In the genomic region with DNA sequence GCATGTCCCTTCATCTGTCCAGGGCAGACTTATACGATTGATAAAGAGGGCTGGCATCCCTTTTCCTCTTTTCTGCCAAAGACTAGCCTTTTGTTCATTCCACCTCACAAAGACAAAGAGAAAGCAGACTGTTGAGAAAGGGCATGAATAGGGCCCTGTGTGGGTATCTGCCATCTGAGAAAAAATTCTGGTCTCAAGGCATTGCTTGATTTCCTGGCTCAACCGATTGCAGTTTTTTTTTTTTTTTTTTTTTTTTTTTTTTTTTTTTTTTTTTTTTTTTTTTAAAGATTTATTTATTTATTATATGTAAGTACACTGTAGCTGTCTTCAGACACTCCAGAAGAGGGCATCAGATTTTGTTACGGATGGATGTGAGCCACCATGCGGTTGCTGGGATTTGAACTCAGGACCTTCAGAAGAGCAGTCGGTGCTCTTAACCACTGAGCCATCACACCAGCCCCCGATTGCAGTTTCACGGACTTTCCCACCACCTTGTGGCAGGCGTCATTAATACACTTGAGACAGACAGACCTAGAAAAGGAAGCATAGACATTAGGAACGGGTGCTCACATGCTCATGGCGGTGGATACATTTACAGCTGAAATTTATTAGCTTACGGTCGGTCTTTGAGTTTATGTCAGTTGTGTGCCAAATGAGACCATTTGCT, we compare ENCODE assay signal across 9 mouse cellular contexts. TPM values are rescaled to one million over a fixed set of nuclear protein-coding genes. Genes with fewer than 3 reads are reported as not detected.
A peak's percentile ranks its signal among the peaks of the same experiment; 100 is the strongest.
DNase-seq lines count a peak whose midpoint lies in the region; ATAC-seq and TF ChIP-seq lines count a peak whose summit lies in the region.
"Not testable (repeated sequence)": the region's sequence is repeated elsewhere in the genome, so short reads cannot be mapped to it uniquely, and the experiment has no call there.
"Had no signal": no experiment of that assay in that cellular context is flagged by ENCODE, and none has a peak within 500 bp of the region (broad histone marks: within the 10 kb centered on the region; RNA-seq: fewer than 3 reads in every experiment).

No protein-coding gene starts in this region.

- peak overlapping the region; percentile 88 for H3K4me3 ChIP-seq in forebrain, embryonic 10.5 days
- peak overlapping the region; percentile 98 for H3K4me3 ChIP-seq in midbrain, postnatal 0 days (ENCODE audit: low read depth, low read length)

- H3K36me3 ChIP-seq in forebrain, embryonic 10.5 days (replicated peaks), result peaks cover 22% of the 10 kb centered on the region
- not testable (repeated sequence) for H3K36me3 ChIP-seq in midbrain, postnatal 0 days (ENCODE audit: insufficient read depth, low read length)

- H3K4me1 ChIP-seq in forebrain, embryonic 10.5 days, result peaks cover 20% of the 10 kb centered on the region
- not testable (repeated sequence) for H3K4me1 ChIP-seq in midbrain, postnatal 0 days (ENCODE audit: insufficient read depth, low read length)

- intact Hi-C loops in heart, postnatal 14 days (cut with DNase I), result not testable (repeated sequence)

- H3K9ac ChIP-seq in midbrain, postnatal 0 days (replicated peaks; ENCODE audit: low read length, poor library complexity, severe bottlenecking), result peak overlapping the region; percentile 86; the same call in 1 of the 2 replicates

- H3K4me2 ChIP-seq in midbrain, postnatal 0 days (ENCODE audit: low read depth, low read length, poor library complexity, severe bottlenecking), result peak overlapping the region; percentile 99

- not testable (repeated sequence) for H3K9me3 ChIP-seq in forebrain, embryonic 10.5 days; midbrain, postnatal 0 days (ENCODE audit: low read length)

- not testable (repeated sequence) for ATAC-seq in midbrain, postnatal 0 days (ENCODE audit: low FRiP score)

- DNase-seq in CD8-positive naive resting alpha-beta T cell, adult 2 months (ENCODE audit: low read depth in 2 of 2, low spot score in 2 of 2), result peak; percentile 60 to 76
- peak; percentile 78 for DNase-seq in c-Kit-positive CD71-negative TER-119-negative erythroid progenitor cells, embryonic 14.5 days (ENCODE audit: low read depth)
- DNase-seq in forebrain, embryonic 10.5 days (ENCODE audit: extremely low spot score, low spot score); midbrain, postnatal 0 days (ENCODE audit: low spot score): not testable (repeated sequence)
- peak; percentile 44 to 64 for DNase-seq in heart, postnatal 14 days
- DNase-seq in kidney, postnatal 10 days, result peak; percentile 78
- DNase-seq in lung, adult 18-20 months, result peak; percentile 37 to 47
- DNase-seq in testis, postnatal 10 days (ENCODE audit: low spot score), result peak; percentile 75

- not testable (repeated sequence) for H3K27ac ChIP-seq in forebrain, embryonic 10.5 days; midbrain, postnatal 0 days (ENCODE audit: low read depth, low read length)

- 67% methylated on average over 12 of the region's 12 CpGs for WGBS in forebrain, embryonic 10.5 days
- 57% methylated on average over 10 of the region's 12 CpGs for WGBS in midbrain, postnatal 0 days

- not testable (repeated sequence) for H3K27me3 ChIP-seq in forebrain, embryonic 10.5 days (ENCODE audit: poor library complexity, severe bottlenecking); midbrain, postnatal 0 days (ENCODE audit: insufficient read depth, low read length)

- peak; percentile 35; the same call in 1 of the 2 replicates for TF ChIP-seq CTCF in midbrain, postnatal 0 days (IDR thresholded peaks at IDR 0.05)

RNA-seq across cellular contexts. Expression of a gene that starts 1.3 kb away (rescaled TPM):
- 15.9 and 17.9 TPM in 2 replicates for polyA plus RNA-seq in forebrain, embryonic 10.5 days (2016; fragmentation: Nextera tagmentation; extraction: Ambion mirVana)
- 10 to 100 TPM; 12.7 to 13.4 TPM for total RNA-seq in heart, postnatal 14 days (2021)
- 34.4 and 47.8 TPM in 2 replicates for total RNA-seq in midbrain, postnatal 0 days (2014; rRNA removed)
- polyA plus RNA-seq in midbrain, postnatal 0 days (2015; fragmentation: Nextera tagmentation; extraction: Ambion mirVana), result 20.0 and 22.7 TPM in 2 replicates

RNA-seq across cellular contexts. Expression of a gene that starts 5.8 kb away (rescaled TPM):
- 6.5 and 8.3 TPM in 2 replicates for polyA plus RNA-seq in forebrain, embryonic 10.5 days (2016; fragmentation: Nextera tagmentation; extraction: Ambion mirVana)
- 1 to 10 TPM; 5.7 to 7.6 TPM for total RNA-seq in heart, postnatal 14 days (2021)
- 23.7 and 45.5 TPM in 2 replicates for total RNA-seq in midbrain, postnatal 0 days (2014; rRNA removed)
- 17.8 and 18.1 TPM in 2 replicates for polyA plus RNA-seq in midbrain, postnatal 0 days (2015; fragmentation: Nextera tagmentation; extraction: Ambion mirVana)

RNA-seq across cellular contexts. Expression of a gene that starts 9.9 kb away (rescaled TPM):
- 6.9 and 7.0 TPM in 2 replicates for polyA plus RNA-seq in forebrain, embryonic 10.5 days (2016; fragmentation: Nextera tagmentation; extraction: Ambion mirVana)
- 1 to 10 TPM; 1.9 to 2.4 TPM for total RNA-seq in heart, postnatal 14 days (2021)
- total RNA-seq in midbrain, postnatal 0 days (2014; rRNA removed), result 7.3 and 12.3 TPM in 2 replicates
- polyA plus RNA-seq in midbrain, postnatal 0 days (2015; fragmentation: Nextera tagmentation; extraction: Ambion mirVana), result 2.4 and 3.0 TPM in 2 replicates

RNA-seq across cellular contexts. Expression of a gene that starts 14.3 kb away (rescaled TPM):
- 0.18 and 0.22 TPM in 2 replicates for polyA plus RNA-seq in forebrain, embryonic 10.5 days (2016; fragmentation: Nextera tagmentation; extraction: Ambion mirVana)
- total RNA-seq in heart, postnatal 14 days (2021), result not detected
- total RNA-seq in midbrain, postnatal 0 days (2014; rRNA removed), result 1.2 TPM in 1 of 2 replicates, not detected in the other
- polyA plus RNA-seq in midbrain, postnatal 0 days (2015; fragmentation: Nextera tagmentation; extraction: Ambion mirVana), result 0.19 TPM in 1 of 2 replicates, not detected in the other
- total RNA-seq: heart, postnatal 25 days had no signal

RNA-seq across cellular contexts. Expression of a gene that starts 14.5 kb away (rescaled TPM):
- 23.3 and 26.5 TPM in 2 replicates for polyA plus RNA-seq in forebrain, embryonic 10.5 days (2016; fragmentation: Nextera tagmentation; extraction: Ambion mirVana)
- under 1 TPM; 0.41 to 0.63 TPM for total RNA-seq in heart, postnatal 14 days (2021)
- 130 and 157 TPM in 2 replicates for total RNA-seq in midbrain, postnatal 0 days (2014; rRNA removed)
- polyA plus RNA-seq in midbrain, postnatal 0 days (2015; fragmentation: Nextera tagmentation; extraction: Ambion mirVana), result 240 and 253 TPM in 2 replicates
